Mouse (Mus musculus): ENCODE data around the gene Ptbp1. TPM values are rescaled to one million over a fixed set of nuclear protein-coding genes. Genes with fewer than 3 reads are reported as not detected.

Ptbp1 gene
- 117 and 130 TPM in 2 replicates for polyA plus RNA-seq (2012; rRNA removed)

DNA sequence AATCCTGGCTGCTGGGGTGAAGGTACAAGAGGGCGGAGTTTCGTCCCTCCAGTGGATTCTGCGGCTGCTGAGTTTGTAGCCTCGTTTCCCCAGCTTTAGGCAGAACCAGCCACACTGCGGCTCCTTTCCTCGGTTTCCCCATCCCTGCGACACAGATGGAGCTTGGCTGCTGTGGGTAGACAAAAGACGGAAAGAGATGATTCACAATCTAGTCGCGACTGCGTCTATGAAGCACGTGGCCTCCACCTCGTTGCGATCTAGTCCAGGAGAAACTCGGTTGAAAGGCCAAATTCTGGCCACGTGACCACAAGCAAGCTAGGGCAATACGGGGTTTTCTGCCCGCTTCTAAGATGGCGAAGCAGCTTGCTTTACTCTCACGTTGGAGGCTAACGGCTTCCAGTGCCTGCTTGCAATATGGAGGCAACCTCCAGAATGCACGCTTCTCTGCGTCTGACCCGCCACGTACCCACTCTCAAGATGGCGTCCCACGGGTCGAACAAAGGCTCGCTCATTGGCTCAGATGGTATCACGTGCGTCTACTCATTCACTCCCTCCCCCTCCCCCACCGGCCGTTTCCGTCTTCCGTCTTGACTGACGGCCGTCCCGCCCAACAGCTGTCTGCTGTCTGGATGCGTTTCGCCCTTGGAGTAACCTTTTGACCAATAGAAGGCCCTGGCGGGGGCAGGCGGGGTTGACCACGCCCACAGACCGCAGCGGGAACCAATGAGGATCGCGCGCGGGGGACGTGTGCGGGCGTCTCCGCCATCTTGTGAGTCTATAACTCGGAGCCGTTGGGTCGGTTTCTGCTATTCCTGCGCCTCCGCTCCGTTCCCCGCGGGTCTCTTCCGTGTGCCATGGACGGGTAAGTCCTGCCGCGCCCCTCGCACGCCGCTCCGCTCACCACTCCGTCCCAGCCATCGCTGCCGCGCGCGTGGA is at the start of gene Ptbp1:
Gene Ptbp1, plus strand, starts transcription at position 568 of the 936 bp plus-strand sequence.

DNA sequence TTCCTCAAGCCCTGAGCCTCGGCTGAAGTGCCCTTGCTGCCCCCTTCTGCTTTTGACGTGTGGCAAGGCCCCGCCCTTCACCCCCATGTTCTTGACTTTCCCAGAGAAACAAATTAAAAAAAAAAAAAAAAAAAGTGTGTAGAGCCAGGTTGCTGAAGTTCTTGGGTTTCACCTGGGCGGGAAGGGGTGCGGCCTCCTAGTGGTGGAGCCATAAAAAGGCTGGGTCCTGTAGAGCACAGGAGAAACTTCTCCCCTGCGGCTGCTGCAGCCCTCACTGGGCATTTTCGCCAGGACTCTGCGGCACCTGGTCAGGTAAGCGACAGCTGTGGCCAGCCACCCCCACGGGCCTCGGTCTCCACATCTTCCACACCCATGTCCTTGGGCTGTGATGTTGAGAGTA is 33.4 kb upstream of the Ptbp1 start, which contains the start of gene Misp:
Gene Misp, plus strand, starts transcription at position 208 of the 400 bp plus-strand sequence.

DNA sequence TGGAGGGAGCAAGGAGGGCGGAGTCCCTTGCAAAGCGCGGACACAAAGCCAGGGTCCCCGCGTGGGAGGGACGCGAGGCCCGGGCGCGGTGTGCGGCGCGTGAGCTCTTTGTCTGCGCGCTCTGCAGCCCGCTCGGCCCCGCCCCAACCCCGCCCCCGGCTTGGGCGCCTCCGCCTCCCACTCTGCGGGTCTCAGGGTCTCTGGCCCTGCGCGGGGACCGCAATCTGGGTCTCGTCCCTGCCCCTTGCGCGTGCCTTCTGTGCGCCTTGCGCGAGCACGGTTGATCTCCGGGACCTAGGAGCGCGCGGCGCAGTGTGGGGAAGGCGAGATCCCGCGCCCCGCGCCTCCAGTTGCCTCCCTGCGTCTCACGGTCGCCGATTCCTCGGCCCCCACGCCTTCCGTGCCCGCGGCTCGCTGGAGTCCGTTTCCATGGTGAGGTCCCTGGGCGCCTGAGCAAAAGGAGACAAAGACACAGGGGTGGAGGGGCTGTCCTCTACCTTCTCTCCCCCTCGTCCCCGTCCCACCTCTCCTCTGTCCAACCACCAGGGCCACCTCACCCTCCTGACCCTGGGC is 20.1 kb downstream of the Ptbp1 start, which contains the start of the genes Prtn3 and Plppr3:
Gene Prtn3, plus strand, starts transcription at position 187 of the 573 bp plus-strand sequence.
Gene Plppr3, minus strand, starts transcription at position 345 of the 573 bp plus-strand sequence.

DNA sequence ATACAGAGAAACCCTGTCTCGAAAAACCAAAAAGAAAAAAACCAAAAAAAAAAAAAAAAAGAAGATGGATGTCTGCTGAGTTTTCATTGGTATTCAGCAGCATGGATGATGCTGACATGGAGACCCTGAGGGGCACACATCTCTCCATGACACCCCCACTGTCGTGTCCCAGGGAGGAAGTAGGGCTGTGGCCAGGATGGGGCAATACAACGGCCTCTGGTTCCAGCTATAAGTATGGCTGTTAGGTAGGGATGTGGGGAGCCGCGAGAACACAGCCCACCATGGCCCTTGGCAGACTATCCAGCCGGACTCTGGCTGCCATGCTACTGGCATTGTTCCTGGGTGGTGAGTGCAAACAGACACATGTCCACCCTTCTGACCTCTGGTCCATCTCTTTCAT is 31.8 kb downstream of the Ptbp1 start, which contains the start of gene Elane:
Gene Elane, plus strand, starts transcription at position 194 of the 400 bp plus-strand sequence.

DNA sequence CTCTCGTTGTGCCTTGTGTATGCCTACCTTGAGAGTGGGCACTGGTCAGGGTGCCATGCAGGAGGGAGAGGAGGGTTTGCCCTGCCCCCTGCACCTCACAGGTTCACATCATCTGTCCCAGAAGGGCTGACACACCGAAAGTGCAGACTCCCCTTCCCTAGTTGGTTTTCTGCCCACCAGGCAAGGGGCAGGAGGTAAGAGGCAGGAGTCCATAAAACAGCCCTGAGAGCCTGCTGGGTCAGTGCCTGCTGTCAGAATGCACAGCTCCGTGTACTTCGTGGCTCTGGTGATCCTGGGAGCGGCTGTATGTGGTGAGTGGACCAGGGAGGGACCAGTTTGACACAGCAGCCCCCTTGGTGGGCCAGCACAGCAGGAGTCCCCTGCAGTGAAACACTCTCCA is 36.4 kb downstream of the Ptbp1 start, which contains the start of gene Cfd:
Gene Cfd, plus strand, starts transcription at position 184 of the 400 bp plus-strand sequence.

DNA sequence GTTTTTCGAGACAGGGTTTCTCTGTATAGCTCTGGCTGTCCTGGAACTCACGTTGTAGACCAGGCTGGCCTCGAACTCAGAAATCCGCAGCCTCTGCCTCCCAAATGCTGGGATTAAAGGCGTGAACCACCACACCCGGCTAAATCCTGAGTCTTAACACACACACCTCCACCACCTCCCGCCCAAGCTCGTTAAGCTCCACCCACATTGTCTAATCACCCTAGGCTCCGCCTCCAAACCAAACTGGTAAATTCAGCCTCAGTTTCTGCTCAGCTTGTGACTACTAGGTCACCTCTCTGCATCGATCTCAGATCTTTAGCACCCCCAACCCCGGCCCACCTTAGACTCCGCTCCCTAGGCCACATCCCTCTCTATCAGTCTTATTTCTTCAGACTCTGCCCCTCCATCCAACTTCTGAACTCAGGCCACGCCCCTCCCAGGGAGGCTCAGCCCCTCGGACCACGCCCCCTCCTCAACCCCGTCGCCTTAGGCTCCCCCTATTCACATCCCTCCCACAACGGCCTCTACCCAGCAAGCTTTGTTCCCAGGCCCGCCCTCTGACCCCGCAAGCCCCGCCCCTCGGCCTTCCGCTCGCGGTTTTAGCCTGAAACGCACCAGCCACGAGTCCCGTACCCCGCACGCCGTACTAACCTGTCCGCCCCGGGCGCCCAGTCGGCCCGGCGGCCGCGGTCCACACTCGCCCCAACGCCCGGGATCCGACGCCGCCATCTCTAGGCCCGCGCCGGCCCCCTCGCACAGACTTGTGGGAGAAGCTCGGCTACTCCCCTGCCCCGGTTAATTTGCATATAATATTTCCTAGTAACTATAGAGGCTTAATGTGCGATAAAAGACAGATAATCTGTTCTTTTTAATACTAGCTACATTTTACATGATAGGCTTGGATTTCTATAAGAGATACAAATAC is 54.2 kb downstream of the Ptbp1 start, which contains the start of gene Med16:
Gene Med16, minus strand, starts transcription at position 757 of the 925 bp plus-strand sequence.

DNA sequence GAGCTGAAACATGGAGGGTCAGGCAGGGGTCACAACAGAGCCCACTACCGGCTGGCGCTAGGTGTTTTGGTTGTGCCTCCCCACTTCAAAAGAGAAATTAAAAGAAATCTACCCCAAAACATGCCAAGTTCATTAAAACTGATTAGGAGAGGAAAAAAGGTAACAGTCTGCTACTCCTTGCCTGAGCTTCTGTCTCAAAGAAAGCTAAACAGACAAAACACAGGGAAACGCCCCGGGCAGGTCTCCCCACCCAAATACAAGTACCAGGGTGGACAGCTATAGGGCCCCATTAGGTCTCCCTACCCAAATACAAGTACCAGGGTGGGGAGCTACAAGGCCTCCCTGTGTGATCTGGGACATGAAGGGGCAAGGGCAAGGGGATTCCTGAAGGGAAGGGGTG is 56.3 kb downstream of the Ptbp1 start, which contains the start of gene Gm26602:
Gene Gm26602, plus strand, starts transcription at position 301 of the 400 bp plus-strand sequence.

Other genes with a start within 250 kb of the Ptbp1 start
- gene C2cd4c, start 240.4 kb upstream of the Ptbp1 start, polyA plus RNA-seq (2012; rRNA removed): 0.02 TPM in 2 replicates
- gene Shc2, start 216.5 kb upstream of the Ptbp1 start, polyA plus RNA-seq (2012; rRNA removed): 0.12 and 0.34 TPM in 2 replicates
- gene Odf3l2, start 208.7 kb upstream of the Ptbp1 start, polyA plus RNA-seq (2012; rRNA removed): not detected in 2 replicates
- 0.15 and 0.27 TPM in 2 replicates for gene Madcam1, start 189.9 kb upstream of the Ptbp1 start, polyA plus RNA-seq (2012; rRNA removed)
- gene Tpgs1, start 185.1 kb upstream of the Ptbp1 start, polyA plus RNA-seq (2012; rRNA removed): 13.3 and 13.8 TPM in 2 replicates
- gene Cdc34, start 172.2 kb upstream of the Ptbp1 start, polyA plus RNA-seq (2012; rRNA removed): 114 and 122 TPM in 2 replicates
- 0.07 and 0.23 TPM in 2 replicates for gene Gzmm, start 165.4 kb upstream of the Ptbp1 start, polyA plus RNA-seq (2012; rRNA removed)
- 516 and 611 TPM in 2 replicates for gene Bsg, start 149.9 kb upstream of the Ptbp1 start, polyA plus RNA-seq (2012; rRNA removed)
- 0.07 and 0.08 TPM in 2 replicates for gene Hcn2, start 137.8 kb upstream of the Ptbp1 start, polyA plus RNA-seq (2012; rRNA removed)
- 15.2 and 16.1 TPM in 2 replicates for gene Polrmt, start 107.8 kb upstream of the Ptbp1 start, polyA plus RNA-seq (2012; rRNA removed)
- not detected in 2 replicates for gene Fgf22, start 99.4 kb upstream of the Ptbp1 start, polyA plus RNA-seq (2012; rRNA removed)
- gene Rnf126, start 87.5 kb upstream of the Ptbp1 start, polyA plus RNA-seq (2012; rRNA removed): 40.0 and 46.4 TPM in 2 replicates
- gene Fstl3, start 77.2 kb upstream of the Ptbp1 start, polyA plus RNA-seq (2012; rRNA removed): 0.50 and 0.51 TPM in 2 replicates
- gene Prss57, start 63.5 kb upstream of the Ptbp1 start, polyA plus RNA-seq (2012; rRNA removed): 1.9 and 3.0 TPM in 2 replicates
- 3.6 and 3.9 TPM in 2 replicates for gene Palm, start 60.9 kb upstream of the Ptbp1 start, polyA plus RNA-seq (2012; rRNA removed)
- 0.16 TPM in 2 replicates for gene Misp, start 33.4 kb upstream of the Ptbp1 start, polyA plus RNA-seq (2012; rRNA removed)
- gene Prtn3, start 20.0 kb downstream of the Ptbp1 start, polyA plus RNA-seq (2012; rRNA removed): 119 and 171 TPM in 2 replicates
- gene Plppr3, start 20.2 kb downstream of the Ptbp1 start, polyA plus RNA-seq (2012; rRNA removed): 6.2 and 6.7 TPM in 2 replicates
- 36.8 and 63.1 TPM in 2 replicates for gene Elane, start 31.8 kb downstream of the Ptbp1 start, polyA plus RNA-seq (2012; rRNA removed)
- 0.03 TPM in 1 of 2 replicates, not detected in the other for gene Cfd, start 36.4 kb downstream of the Ptbp1 start, polyA plus RNA-seq (2012; rRNA removed)
- gene Med16, start 54.5 kb downstream of the Ptbp1 start, polyA plus RNA-seq (2012; rRNA removed): 11.7 and 12.4 TPM in 2 replicates
- not detected in 2 replicates for gene Gm26602, start 56.4 kb downstream of the Ptbp1 start, polyA plus RNA-seq (2012; rRNA removed)
- 0.23 and 0.24 TPM in 2 replicates for gene Kiss1r, start 62.5 kb downstream of the Ptbp1 start, polyA plus RNA-seq (2012; rRNA removed)
- gene R3hdm4, start 66.8 kb downstream of the Ptbp1 start, polyA plus RNA-seq (2012; rRNA removed): 28.2 and 33.7 TPM in 2 replicates
- 4.7 and 5.8 TPM in 2 replicates for gene Arid3a, start 72.6 kb downstream of the Ptbp1 start, polyA plus RNA-seq (2012; rRNA removed)
- gene Wdr18, start 105.7 kb downstream of the Ptbp1 start, polyA plus RNA-seq (2012; rRNA removed): 22.7 and 23.6 TPM in 2 replicates
- 0.02 and 0.05 TPM in 2 replicates for gene Grin3b, start 116.3 kb downstream of the Ptbp1 start, polyA plus RNA-seq (2012; rRNA removed)
- gene Tmem259, start 129.9 kb downstream of the Ptbp1 start, polyA plus RNA-seq (2012; rRNA removed): 49.9 and 57.6 TPM in 2 replicates
- gene Cnn2, start 134.2 kb downstream of the Ptbp1 start, polyA plus RNA-seq (2012; rRNA removed): 13.6 and 16.7 TPM in 2 replicates
- 8.8 and 11.5 TPM in 2 replicates for gene Abca7, start 142.1 kb downstream of the Ptbp1 start, polyA plus RNA-seq (2012; rRNA removed)
- 17.5 and 19.8 TPM in 2 replicates for gene Arhgap45, start 162.2 kb downstream of the Ptbp1 start, polyA plus RNA-seq (2012; rRNA removed)
- 118 and 119 TPM in 2 replicates for gene Polr2e, start 185.4 kb downstream of the Ptbp1 start, polyA plus RNA-seq (2012; rRNA removed)
- gene Gpx4, start 192.7 kb downstream of the Ptbp1 start, polyA plus RNA-seq (2012; rRNA removed): 378 and 411 TPM in 2 replicates

Data from liver, embryonic 14 days (tissue).